Mouse (Mus musculus) heart, embryonic 10.5 days (tissue): ENCODE data around the gene Fibp. TPM values are rescaled to one million over a fixed set of nuclear protein-coding genes. Genes with fewer than 3 reads are reported as not detected.

Source experiments
- DNase-seq: peaks from one replicate; pipeline ENCODE4 v3.0.0-alpha.2; 2017; ENCODE audit warnings: low spot score
- H3K27ac ChIP-seq: fragments of 300-500 bp; sonication (generic); 2 replicates; pipeline ENCODE4 v1.5.1; 2016; ENCODE audit warnings: mild to moderate bottlenecking
- H3K27me3 ChIP-seq: fragments of 300-500 bp; sonication (generic); 2 replicates; pipeline ENCODE4 v1.6.1; 2016; ENCODE audit warnings: mild to moderate bottlenecking; ENCODE audit not compliant: poor library complexity, insufficient read depth, severe bottlenecking
- H3K36me3 ChIP-seq: fragments of 300-500 bp; sonication (generic); 2 replicates; pipeline ENCODE4 v1.6.1; 2016; ENCODE audit warnings: mild to moderate bottlenecking, moderate library complexity
- H3K4me1 ChIP-seq: fragments of 300-500 bp; sonication (generic); 2 replicates; pipeline ENCODE4 v1.6.1; 2016; ENCODE audit warnings: mild to moderate bottlenecking
- H3K4me3 ChIP-seq: fragments of 300-500 bp; sonication (generic); 2 replicates; pipeline ENCODE4 v1.5.1; 2016; ENCODE audit warnings: mild to moderate bottlenecking, moderate library complexity
- H3K9me3 ChIP-seq: fragments of 300-500 bp; sonication (generic); 2 replicates; pipeline ENCODE4 v1.6.1; 2016; ENCODE audit warnings: mild to moderate bottlenecking, moderate library complexity
- WGBS: fragments of 180-500 bp; shearing (Covaris S2); methylation state at CpG from one replicate; pipeline ENCODE4 v1.1.7; 2016; 5-methylcytosine and 5-hydroxymethylcytosine counted together
- polyA plus RNA-seq: library from polyadenylated mRNA; unstranded; fragments of >200 nt; fragmentation: Nextera tagmentation; extraction: Ambion mirVana; gene quantifications from 2 replicates; pipeline ENCODE4 v1.2.1, GENCODE M21; 2016

The Fibp gene
- polyA plus RNA-seq, 1 experiment from 2014 or later, result 87.9 TPM

GRCm38 (mm10) chr19:5459019-5459418, 1.4 kb upstream of the Fibp start:
- H3K4me3 ChIP-seq, result no peak overlapping the region
- H3K4me1 ChIP-seq, result peaks cover 50% of the 10 kb centered on the region
- 59% methylated on average over 7 of the region's 7 CpGs for WGBS
- H3K27ac ChIP-seq, result no peak overlapping the region
- no peaks in the 10 kb centered on the region for H3K9me3 ChIP-seq
- DNase-seq, result no peak
- peaks cover 26% of the 10 kb centered on the region for H3K36me3 ChIP-seq
- 0 out of 2 replicates have a peak, but pooled peaks cover 7% of the 10 kb centered on the region for H3K27me3 ChIP-seq

DNA sequence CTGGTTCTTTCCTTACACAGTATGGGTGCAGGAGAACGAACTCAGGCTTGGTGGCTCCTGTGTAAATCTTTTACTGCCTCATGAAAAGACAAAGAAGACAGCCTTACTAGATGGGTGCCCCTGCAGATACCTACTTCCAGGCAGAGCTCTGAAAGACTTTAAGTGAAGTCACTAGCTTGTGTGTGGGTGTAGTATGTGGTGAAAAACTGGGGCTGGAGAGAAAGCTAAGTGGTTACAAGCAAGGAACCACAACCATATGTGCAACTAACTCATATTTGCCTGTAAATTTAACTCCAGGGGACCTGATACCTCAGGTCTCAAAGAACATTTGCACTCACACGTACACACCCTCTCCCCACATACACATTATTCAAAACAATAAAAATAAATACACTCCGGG, 519 bp upstream of the Fibp start:
- 26% methylated on average over 3 of the region's 3 CpGs for WGBS
- Histone ChIP-seq H3K27me3 (0 out of 2 replicates have a peak, but pooled peaks cover 7% of the 10 kb centered on the region), H3K9me3 (no peaks in the 10 kb centered on the region), H3K4me3 (peak overlapping the region; percentile 84), H3K36me3 (peaks cover 26% of the 10 kb centered on the region), H3K27ac (peak overlapping the region; percentile 89), H3K4me1 (peaks cover 51% of the 10 kb centered on the region)
- no peak for DNase-seq

GRCm38 (mm10) chr19:5461411-5461810, 996 bp downstream of the Fibp start:
- Histone ChIP-seq H3K4me1 (peaks cover 36% of the 10 kb centered on the region), H3K27ac (no peak overlapping the region), H3K9me3 (no peaks in the 10 kb centered on the region), H3K36me3 (peaks cover 41% of the 10 kb centered on the region), H3K4me3 (peak overlapping the region; percentile 84), H3K27me3 (peaks cover 15% of the 10 kb centered on the region; the same call in 1 of the 2 replicates)
- no peak for DNase-seq
- WGBS, result 85% methylated on average over 6 of the region's 6 CpGs

- no peak for DNase-seq
- no peak overlapping the region for H3K27ac ChIP-seq
- H3K36me3 ChIP-seq, result peaks cover 58% of the 10 kb centered on the region
- no peak overlapping the region for H3K4me3 ChIP-seq
- peaks cover 26% of the 10 kb centered on the region for H3K4me1 ChIP-seq
- peaks cover 25% of the 10 kb centered on the region for H3K27me3 ChIP-seq
- 80% methylated on average over 9 of the region's 9 CpGs for WGBS
- no peaks in the 10 kb centered on the region for H3K9me3 ChIP-seq
Observed at GRCm38 (mm10) chr19:5463212-5463611, 2.8 kb downstream of the Fibp start.

GRCm38 (mm10) chr19:5463791-5464562, 3.6 kb downstream of the Fibp start:
- H3K4me3 ChIP-seq, result peak overlapping the region; percentile 38
- H3K27ac ChIP-seq, result peak overlapping the region; percentile 87
- DNase-seq, result peak; percentile 83
- WGBS, result 55% methylated on average over 15 of the region's 15 CpGs
- H3K36me3 ChIP-seq, result peaks cover 58% of the 10 kb centered on the region
- peaks cover 22% of the 10 kb centered on the region for H3K27me3 ChIP-seq
- H3K4me1 ChIP-seq, result peaks cover 30% of the 10 kb centered on the region
- no peaks in the 10 kb centered on the region for H3K9me3 ChIP-seq

GRCm38 (mm10) chr19:5465037-5465436, 4.6 kb downstream of the Fibp start:
- DNase-seq, result no peak
- Histone ChIP-seq H3K9me3 (no peaks in the 10 kb centered on the region), H3K4me3 (no peak overlapping the region), H3K27me3 (peaks cover 18% of the 10 kb centered on the region), H3K4me1 (peaks cover 37% of the 10 kb centered on the region), H3K27ac (no peak overlapping the region), H3K36me3 (peaks cover 58% of the 10 kb centered on the region)
- 96% methylated on average over 8 of the region's 8 CpGs for WGBS

DNA sequence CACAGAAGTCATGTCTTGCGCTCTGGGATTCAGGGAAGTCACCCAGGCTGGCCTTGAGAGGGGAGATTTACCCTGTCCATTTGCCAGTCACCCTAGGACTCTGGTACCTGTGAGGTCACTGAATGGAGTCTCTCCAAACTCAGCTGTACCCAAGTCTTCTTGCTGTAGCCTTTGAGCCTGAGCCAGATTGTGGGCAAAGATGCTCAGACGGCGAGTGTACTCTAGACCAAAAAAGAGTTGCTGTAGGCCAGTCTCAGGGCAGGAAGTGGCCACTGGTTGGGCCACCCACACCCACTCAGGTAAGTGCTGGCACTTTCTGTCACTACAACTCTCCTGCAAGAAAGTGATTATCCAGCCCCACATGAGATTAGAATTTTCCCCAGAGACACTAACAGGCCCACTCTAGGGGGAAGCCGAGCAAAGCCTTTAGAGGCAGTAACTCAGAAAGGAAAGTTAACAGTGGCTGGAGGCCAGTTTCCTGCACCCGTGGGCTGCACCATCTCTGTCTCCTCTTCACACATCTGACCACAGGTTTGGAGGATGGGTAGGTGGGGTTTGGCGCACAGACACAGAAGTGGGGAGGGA, 6.6 kb downstream of the Fibp start:
- no peak for DNase-seq
- no peaks in the 10 kb centered on the region for H3K9me3 ChIP-seq
- H3K27me3 ChIP-seq, result peaks cover 18% of the 10 kb centered on the region
- WGBS, result 90% methylated on average over 6 of the region's 6 CpGs
- no peak overlapping the region for H3K27ac ChIP-seq
- H3K4me1 ChIP-seq, result peaks cover 32% of the 10 kb centered on the region
- no peak overlapping the region for H3K4me3 ChIP-seq
- peaks cover 58% of the 10 kb centered on the region for H3K36me3 ChIP-seq

- H3K4me3 ChIP-seq, result no peak within 1 kb of the TSS
- peaks cover 35% of the 10 kb centered on the region for H3K4me1 ChIP-seq
- no peaks in the 10 kb centered on the region for H3K9me3 ChIP-seq
- peaks cover 18% of the 10 kb centered on the region for H3K27me3 ChIP-seq
- 55% methylated on average over 5 of the region's 5 CpGs for WGBS
- 0 out of 2 replicates have a peak within 1 kb of the TSS, but pooled peaks have one; percentile 5 for H3K27ac ChIP-seq
- peaks cover 46% of the 10 kb centered on the region for H3K36me3 ChIP-seq
- DNase-seq, result no peak
Observed at GRCm38 (mm10) chr19:5468374-5468773, 8.0 kb downstream of the Fibp start, which contains the start of gene Ctsw. Ctsw (minus strand) TSS chr19:5468507.

DNA sequence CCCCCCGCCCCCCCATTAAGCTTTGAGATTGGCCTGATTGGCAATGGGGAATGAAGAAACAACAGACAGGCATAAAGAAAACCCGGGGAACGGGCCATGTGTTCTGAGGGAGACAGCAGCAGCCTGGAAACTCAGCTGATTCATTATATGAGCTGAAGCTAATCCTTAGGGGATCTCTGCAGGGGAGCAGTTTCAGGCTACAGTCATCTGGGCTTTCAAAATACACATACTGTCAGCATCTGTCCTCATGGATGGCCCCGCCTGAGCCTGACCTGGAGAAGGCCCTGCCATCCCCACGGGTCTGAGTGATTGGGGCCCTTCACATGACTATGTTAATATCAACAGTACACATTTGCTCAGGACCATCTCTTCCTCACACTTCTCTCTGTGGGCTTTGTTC, 11.4 kb downstream of the Fibp start:
- Histone ChIP-seq H3K36me3 (peaks cover 20% of the 10 kb centered on the region), H3K27me3 (peaks cover 6% of the 10 kb centered on the region; the same call in 1 of the 2 replicates), H3K9me3 (no peaks in the 10 kb centered on the region), H3K4me3 (no peak overlapping the region), H3K27ac (no peak overlapping the region), H3K4me1 (peaks cover 54% of the 10 kb centered on the region)
- 51% methylated on average over 5 of the region's 5 CpGs for WGBS
- DNase-seq, result no peak

- Histone ChIP-seq H3K27ac (no peak overlapping the region), H3K27me3 (no peaks in the 10 kb centered on the region), H3K4me3 (no peak overlapping the region), H3K4me1 (peaks cover 55% of the 10 kb centered on the region), H3K9me3 (no peaks in the 10 kb centered on the region), H3K36me3 (peaks cover 19% of the 10 kb centered on the region)
- WGBS, result 73% methylated on average over 3 of the region's 3 CpGs
- DNase-seq, result no peak
Observed at GRCm38 (mm10) chr19:5472857-5473256, 12.4 kb downstream of the Fibp start.

DNA sequence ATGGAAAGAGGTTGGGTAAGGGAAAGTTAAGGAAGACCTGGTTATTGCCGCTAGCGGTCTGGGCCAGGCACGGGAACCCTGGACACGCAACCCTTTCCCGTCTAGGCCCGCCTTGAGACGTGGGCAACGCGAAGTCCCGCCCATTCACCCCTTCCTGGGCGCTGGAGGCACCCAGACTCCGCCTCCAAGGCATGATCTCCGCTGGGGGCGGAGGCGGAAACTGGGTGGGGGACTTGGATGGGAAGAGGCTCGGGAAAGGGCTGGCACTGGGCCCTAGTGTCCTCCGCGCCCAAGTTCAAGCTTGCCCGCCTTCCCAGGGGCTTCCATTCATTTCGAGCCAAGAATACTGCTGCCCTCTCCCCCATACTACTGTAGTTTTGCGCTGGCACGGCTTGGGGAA, 13.3 kb downstream of the Fibp start, which contains the start of gene Efemp2:
TSS of gene Efemp2 (plus strand) at position 235 of the 400 bp plus-strand sequence.
- peaks cover 54% of the 10 kb centered on the region for H3K4me1 ChIP-seq
- H3K9me3 ChIP-seq, result no peaks in the 10 kb centered on the region
- peak; percentile 95 for DNase-seq
- WGBS, result under 1% methylated on average over 22 of the region's 22 CpGs
- peak within 1 kb of the TSS; percentile 96 for H3K27ac ChIP-seq
- H3K27me3 ChIP-seq, result no peaks in the 10 kb centered on the region
- H3K36me3 ChIP-seq, result peaks cover 26% of the 10 kb centered on the region
- H3K4me3 ChIP-seq, result peak within 1 kb of the TSS; percentile 81

DNA sequence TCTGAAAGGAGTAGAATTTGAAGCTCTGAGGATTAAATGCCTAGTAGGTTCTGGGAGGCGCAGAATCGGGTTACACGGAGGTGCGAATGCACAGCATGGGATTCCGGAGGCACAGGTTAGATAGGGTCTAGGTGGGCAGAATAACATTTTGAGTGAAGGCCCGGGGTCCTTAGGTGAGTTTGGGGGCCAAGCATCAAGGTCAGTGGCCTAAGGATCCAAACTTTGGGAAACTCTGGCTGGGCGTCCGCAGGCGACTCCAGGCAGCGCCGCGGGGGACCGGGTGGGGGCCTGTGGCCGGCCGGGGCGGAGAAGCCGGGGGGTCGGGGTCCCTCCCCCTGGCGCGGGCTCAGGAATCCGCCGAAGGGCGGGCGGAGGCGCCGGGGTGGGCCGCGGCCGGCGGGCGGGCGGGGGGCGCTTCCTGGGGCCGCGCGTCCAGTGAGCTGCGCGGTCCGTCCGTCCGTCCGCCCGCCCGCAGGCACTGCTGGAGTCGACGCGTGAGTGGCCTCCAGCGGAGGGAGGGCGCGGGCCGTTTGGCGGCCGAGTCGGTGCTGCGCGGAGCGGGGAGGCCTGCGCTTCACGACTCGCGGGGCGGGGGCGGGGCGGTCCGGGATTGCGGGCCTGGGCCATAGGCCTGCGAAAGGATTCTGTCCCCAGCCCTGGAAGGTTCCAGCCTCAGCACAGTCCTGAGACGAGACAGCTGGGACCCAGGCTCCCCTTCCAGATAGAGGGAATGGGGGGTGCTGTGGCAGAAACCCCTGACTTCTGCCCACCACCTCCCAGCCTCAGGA, 14.1 kb downstream of the Fibp start:
- under 1% methylated on average over 46 of the region's 68 CpGs for WGBS
- no peak for DNase-seq

More for the DNA sequence above, 14.1 kb downstream of the Fibp start:
- no peaks in the 10 kb centered on the region for H3K27me3 ChIP-seq
- no peaks in the 10 kb centered on the region for H3K9me3 ChIP-seq
- peaks cover 33% of the 10 kb centered on the region for H3K36me3 ChIP-seq
- peaks cover 46% of the 10 kb centered on the region for H3K4me1 ChIP-seq
- H3K27ac ChIP-seq, result peak overlapping the region; percentile 96
- peak overlapping the region; percentile 81 for H3K4me3 ChIP-seq
